Mouse (Mus musculus) heart, embryonic 13.5 days (tissue): ENCODE results near the gene Nlgn1. TPM values are rescaled to one million over a fixed set of nuclear protein-coding genes. Genes with fewer than 3 reads are reported as not detected.

Source experiments
- ATAC-seq: fragments of 200-750 bp; cut with Nextera tagmentation; 2 replicates; pipeline ENCODE4 v1.8.0; 2017; ENCODE audit warnings: moderate TSS enrichment; ENCODE audit not compliant: insufficient number of reproducible peaks, low FRiP score, low TSS enrichment; ENCODE audit errors: extremely low read depth
- H3K27ac ChIP-seq: fragments of 300-500 bp; sonication (generic); replicated peaks from 2 replicates; pipeline ENCODE4 v1.5.1; 2015; ENCODE audit warnings: moderate library complexity, mild to moderate bottlenecking, inconsistent platforms
- H3K27me3 ChIP-seq: fragments of 300-500 bp; sonication (generic); replicated peaks from 2 replicates; pipeline ENCODE4 v1.6.1; 2015; ENCODE audit warnings: mild to moderate bottlenecking, inconsistent platforms
- H3K36me3 ChIP-seq: fragments of 300-500 bp; sonication (generic); 2 replicates; pipeline ENCODE4 v1.6.1; 2015; ENCODE audit warnings: mild to moderate bottlenecking, inconsistent platforms
- H3K4me1 ChIP-seq: fragments of 300-500 bp; sonication (generic); 2 replicates; pipeline ENCODE4 v1.6.1; 2015; ENCODE audit warnings: inconsistent platforms
- H3K4me2 ChIP-seq: fragments of 300-500 bp; sonication (generic); 2 replicates; pipeline ENCODE4 v1.6.1; 2015; ENCODE audit warnings: inconsistent platforms, mild to moderate bottlenecking, moderate library complexity
- H3K4me3 ChIP-seq: fragments of 300-500 bp; sonication (generic); 2 replicates; pipeline ENCODE4 v1.5.1; 2015; ENCODE audit warnings: moderate library complexity, mild to moderate bottlenecking, inconsistent platforms
- H3K9ac ChIP-seq: fragments of 300-500 bp; sonication (generic); 2 replicates; pipeline ENCODE4 v1.6.1; 2015; ENCODE audit warnings: inconsistent platforms, mild to moderate bottlenecking, moderate library complexity
- H3K9me3 ChIP-seq: fragments of 300-500 bp; sonication (generic); 2 replicates; pipeline ENCODE4 v1.6.1; 2016; ENCODE audit warnings: inconsistent platforms
- WGBS: fragments of 180-500 bp; shearing (Covaris S2); methylation state at CpG from one replicate; pipeline ENCODE4 v1.1.7; 2015; ENCODE audit warnings: mixed read lengths; 5-methylcytosine and 5-hydroxymethylcytosine counted together
- polyA plus RNA-seq: library from polyadenylated mRNA; unstranded; fragments of >200 nt; fragmentation: Nextera tagmentation; extraction: Ambion mirVana; gene quantifications from 2 replicates; pipeline ENCODE4 v1.2.1, GENCODE M21; 2015

Nlgn1 gene
- polyA plus RNA-seq, 1 experiment from 2014 or later, result 0.23 TPM

DNA sequence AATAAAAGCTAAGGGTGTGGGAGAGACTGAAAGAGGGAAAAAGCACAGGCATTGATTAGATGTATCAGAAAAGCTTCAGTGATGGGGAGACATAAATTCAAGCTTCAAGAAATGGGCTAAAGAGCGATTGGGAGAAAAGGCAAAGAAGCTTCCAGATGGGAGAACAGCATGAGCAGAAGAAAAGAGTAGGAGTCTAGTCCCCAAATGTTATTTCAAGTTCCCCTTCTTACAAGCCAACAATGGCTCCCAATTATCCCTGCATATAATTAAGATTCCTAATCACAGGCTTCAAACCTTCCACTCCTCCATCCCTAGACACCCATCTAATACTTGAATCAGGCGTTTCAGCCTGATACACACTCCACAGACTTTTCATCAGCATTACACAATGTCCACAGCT lies 292.6 kb downstream of the Nlgn1 start:
- Histone ChIP-seq H3K9ac (no peak overlapping the region), H3K4me2 (no peak overlapping the region), H3K4me3 (no peak overlapping the region), H3K4me1 (no peaks in the 10 kb centered on the region), H3K27ac (no peak overlapping the region), H3K27me3 (no peaks in the 10 kb centered on the region), H3K9me3 (no peaks in the 10 kb centered on the region), H3K36me3 (no peaks in the 10 kb centered on the region)
- 60% methylated on average over 2 of the region's 2 CpGs for WGBS
- no peak for ATAC-seq

DNA sequence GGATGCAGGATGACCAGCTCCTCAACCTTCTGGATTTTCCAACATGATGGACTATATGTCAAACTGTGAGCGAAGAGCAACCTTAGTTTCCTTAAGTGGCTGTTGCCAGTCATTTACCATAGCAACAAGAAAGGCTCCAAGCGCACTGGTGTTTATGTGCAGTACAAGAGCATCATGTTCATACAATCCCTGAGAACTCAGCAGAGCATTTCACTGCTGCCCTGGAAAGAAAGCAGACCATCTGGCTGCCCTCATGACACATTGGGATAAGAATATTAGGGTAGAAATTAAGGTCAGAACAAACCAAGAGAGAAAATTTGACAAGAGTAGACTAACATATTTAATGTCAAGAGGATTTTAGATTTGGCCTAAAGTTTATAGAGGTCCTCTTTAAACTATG lies 306.2 kb downstream of the Nlgn1 start:
- Histone ChIP-seq H3K9me3 (no peaks in the 10 kb centered on the region), H3K4me1 (no peaks in the 10 kb centered on the region), H3K4me3 (no peak overlapping the region), H3K27me3 (no peaks in the 10 kb centered on the region), H3K27ac (no peak overlapping the region), H3K4me2 (no peak overlapping the region), H3K9ac (no peak overlapping the region), H3K36me3 (no peaks in the 10 kb centered on the region)
- 78% methylated on average over 2 of the region's 2 CpGs for WGBS
- no peak for ATAC-seq

DNA sequence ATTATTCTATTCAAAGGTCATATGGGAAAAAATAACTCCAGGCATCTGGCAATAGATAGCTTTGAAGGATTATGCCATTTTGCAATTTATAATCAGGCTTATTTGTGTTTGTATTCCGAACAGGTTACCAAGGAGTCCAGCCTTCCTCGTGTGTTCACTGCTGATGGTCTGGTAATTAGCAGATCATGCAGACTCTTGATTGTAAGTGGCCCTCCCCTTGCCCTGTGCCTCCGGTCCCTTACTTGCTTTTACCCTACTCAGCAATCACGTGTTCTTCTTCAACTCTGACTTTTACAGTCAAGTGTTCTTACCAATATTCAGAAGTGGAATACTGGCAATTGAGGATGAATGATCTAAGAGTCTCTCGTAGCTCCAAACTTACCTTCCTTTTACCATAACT lies 309.0 kb downstream of the Nlgn1 start:
- H3K27ac ChIP-seq, result no peak overlapping the region
- 69% methylated on average over 5 of the region's 5 CpGs for WGBS
- ATAC-seq, result no peak
- no peak overlapping the region for H3K9ac ChIP-seq
- no peak overlapping the region for H3K4me2 ChIP-seq
- H3K36me3 ChIP-seq, result no peaks in the 10 kb centered on the region
- no peaks in the 10 kb centered on the region for H3K9me3 ChIP-seq
- H3K4me3 ChIP-seq, result no peak overlapping the region
- no peaks in the 10 kb centered on the region for H3K4me1 ChIP-seq
- no peaks in the 10 kb centered on the region for H3K27me3 ChIP-seq

DNA sequence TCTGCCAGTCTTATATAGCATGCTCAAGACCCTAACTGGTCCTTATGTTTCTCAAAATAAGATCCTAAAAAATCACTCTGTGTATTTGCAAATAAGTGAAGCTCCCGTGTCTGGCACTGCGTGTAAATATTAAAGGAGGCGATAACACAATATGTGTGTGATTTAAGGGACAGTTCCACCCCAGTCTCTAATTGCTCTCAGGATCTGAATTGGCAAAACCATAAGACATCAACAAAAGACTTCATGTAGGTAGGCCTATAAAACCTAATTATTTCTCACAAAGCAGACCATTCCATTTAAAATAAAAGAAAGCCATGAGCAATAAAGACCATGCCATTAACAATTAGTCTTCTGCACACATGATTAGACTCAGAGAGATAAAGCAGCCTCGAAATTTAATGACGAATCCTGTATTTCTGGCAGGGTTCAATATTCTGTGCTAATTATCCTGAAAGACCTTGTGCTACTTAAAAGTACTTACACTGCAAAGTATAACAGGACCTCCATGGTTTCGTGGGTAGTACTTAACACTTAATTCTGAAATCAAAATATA lies 310.6 kb downstream of the Nlgn1 start:
- Histone ChIP-seq H3K9ac (no peak overlapping the region), H3K4me1 (no peaks in the 10 kb centered on the region), H3K9me3 (no peaks in the 10 kb centered on the region), H3K27ac (no peak overlapping the region), H3K4me3 (no peak overlapping the region), H3K4me2 (no peak overlapping the region), H3K27me3 (no peaks in the 10 kb centered on the region), H3K36me3 (no peaks in the 10 kb centered on the region)
- no peak for ATAC-seq
- WGBS, result 73% methylated on average over 6 of the region's 6 CpGs

DNA sequence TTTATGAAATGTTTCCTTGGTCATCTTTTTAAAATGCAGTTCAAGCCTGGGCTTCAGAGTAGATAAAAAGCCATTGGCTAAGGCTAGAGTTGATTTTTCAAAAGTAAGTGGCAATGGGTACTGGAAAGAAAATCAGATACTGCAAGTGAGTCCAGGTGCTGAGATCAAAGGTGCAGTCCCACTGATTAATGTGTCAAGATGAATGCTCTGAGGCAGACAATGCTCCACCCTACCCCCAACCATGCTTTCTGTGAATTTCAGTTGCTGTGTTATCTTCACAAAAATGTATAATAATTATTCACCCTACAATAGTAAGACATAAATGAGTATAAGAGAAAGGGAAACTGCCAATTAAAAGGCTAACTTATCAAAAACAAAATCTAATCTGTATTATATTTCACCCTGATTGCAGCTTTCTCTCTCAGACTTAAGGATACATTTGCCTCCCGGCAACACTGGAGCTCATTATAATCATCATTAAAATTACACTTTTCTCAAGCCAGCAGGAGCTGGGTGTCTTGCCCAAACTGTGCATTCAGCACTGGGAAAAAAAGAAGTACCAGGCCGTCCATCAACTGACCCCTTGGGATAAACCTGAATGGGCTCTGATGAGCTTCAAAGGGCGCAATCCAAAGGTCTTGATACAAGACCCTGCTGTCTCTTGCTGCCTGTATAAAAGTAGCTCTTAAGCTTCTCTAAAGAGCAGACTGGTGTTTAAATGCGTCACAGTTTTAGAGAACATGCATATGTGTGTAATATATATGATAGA lies 320.8 kb downstream of the Nlgn1 start:
- Histone ChIP-seq H3K9me3 (no peaks in the 10 kb centered on the region), H3K27ac (no peak overlapping the region), H3K36me3 (no peaks in the 10 kb centered on the region), H3K4me3 (no peak overlapping the region), H3K9ac (no peak overlapping the region), H3K27me3 (no peaks in the 10 kb centered on the region), H3K4me2 (no peak overlapping the region), H3K4me1 (no peaks in the 10 kb centered on the region)
- WGBS, result 76% methylated on average over 4 of the region's 4 CpGs
- ATAC-seq, result no peak

DNA sequence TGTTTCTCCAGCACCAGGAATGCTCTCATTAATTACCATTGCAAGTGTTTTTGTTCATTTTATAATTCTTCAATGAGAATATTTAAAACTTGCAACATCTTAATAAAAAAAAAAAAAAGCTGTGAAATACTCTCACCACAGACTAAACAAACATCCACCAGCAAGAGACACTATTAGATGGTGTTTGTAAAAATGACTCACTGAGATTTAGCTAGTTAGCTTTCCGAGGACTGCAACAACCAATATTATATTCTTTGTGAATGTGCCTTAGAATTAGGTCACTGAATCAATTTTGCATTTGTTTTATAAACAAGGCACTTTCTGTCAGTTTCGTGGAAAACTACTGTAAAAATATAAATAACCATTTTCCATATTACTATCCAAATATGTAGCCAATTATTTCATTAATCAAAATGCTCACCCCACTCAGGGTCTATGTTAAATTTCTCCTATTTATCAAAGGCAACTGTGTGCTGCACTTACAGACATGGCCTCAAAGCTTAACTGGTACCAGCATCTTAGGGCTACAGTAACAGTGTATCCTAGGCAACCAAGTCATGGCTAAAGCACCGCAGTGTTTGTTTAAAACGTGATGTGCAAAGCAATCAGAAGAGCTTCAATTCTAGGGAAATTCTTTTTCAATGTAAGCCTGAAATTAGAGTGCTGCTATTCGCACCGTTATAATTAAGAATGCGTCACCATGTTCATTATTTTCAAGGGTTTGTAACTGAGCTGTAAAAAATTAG lies 329.2 kb downstream of the Nlgn1 start:
- Histone ChIP-seq H3K4me3 (no peak overlapping the region), H3K27ac (no peak overlapping the region), H3K27me3 (no peaks in the 10 kb centered on the region), H3K9ac (no peak overlapping the region), H3K4me2 (no peak overlapping the region), H3K4me1 (no peaks in the 10 kb centered on the region), H3K36me3 (no peaks in the 10 kb centered on the region), H3K9me3 (no peaks in the 10 kb centered on the region)
- no peak for ATAC-seq
- 71% methylated on average over 7 of the region's 7 CpGs for WGBS

DNA sequence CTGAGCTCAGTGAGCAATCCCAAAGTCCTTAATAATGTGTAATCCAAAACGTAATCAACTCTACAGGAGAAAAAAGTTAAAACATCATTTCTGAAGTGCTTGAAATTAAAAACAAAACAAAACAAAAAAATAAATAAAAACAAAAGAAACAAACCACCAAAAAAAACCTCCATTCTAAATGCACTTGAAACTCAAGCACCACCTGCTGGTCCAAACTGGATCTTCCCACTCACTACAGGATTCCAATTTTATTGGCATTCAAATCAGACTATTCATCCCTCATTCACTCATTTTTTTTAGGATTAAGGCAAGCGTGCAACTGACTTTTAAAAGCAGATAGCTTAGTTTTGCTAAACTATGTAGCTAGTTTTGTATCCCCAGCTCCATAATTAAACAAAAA lies 329.9 kb downstream of the Nlgn1 start:
- H3K27ac ChIP-seq, result no peak overlapping the region
- WGBS, result 38% methylated on average over 2 of the region's 2 CpGs
- no peak overlapping the region for H3K9ac ChIP-seq
- H3K4me1 ChIP-seq, result no peaks in the 10 kb centered on the region
- H3K36me3 ChIP-seq, result no peaks in the 10 kb centered on the region
- no peak overlapping the region for H3K4me2 ChIP-seq
- no peak for ATAC-seq
- H3K27me3 ChIP-seq, result no peaks in the 10 kb centered on the region
- H3K4me3 ChIP-seq, result no peak overlapping the region
- no peaks in the 10 kb centered on the region for H3K9me3 ChIP-seq

DNA sequence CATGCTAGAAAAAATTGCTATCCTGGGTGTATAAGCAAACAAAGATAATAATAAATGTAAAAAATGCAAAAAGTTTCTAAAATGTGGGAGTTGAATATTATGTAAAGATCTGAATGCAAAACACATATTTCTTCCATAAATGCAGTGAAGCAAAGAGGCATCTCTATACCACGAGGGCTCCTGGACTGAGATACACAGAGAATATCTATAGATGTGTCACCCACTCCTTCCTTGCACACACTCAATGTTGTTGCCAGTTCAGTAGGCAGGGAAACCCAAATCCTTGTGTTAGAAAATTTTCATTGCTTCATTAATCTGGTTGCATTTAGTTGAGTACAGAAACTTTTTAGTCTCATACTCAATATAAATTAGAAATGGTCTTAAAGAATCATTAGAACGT lies 364.7 kb downstream of the Nlgn1 start:
- Histone ChIP-seq H3K36me3 (no peaks in the 10 kb centered on the region), H3K4me2 (no peak overlapping the region), H3K27ac (no peak overlapping the region), H3K4me3 (no peak overlapping the region), H3K9ac (no peak overlapping the region), H3K27me3 (no peaks in the 10 kb centered on the region), H3K9me3 (no peaks in the 10 kb centered on the region), H3K4me1 (no peaks in the 10 kb centered on the region)
- WGBS, result 69% methylated on average over 2 of the region's 2 CpGs
- ATAC-seq, result no peak

DNA sequence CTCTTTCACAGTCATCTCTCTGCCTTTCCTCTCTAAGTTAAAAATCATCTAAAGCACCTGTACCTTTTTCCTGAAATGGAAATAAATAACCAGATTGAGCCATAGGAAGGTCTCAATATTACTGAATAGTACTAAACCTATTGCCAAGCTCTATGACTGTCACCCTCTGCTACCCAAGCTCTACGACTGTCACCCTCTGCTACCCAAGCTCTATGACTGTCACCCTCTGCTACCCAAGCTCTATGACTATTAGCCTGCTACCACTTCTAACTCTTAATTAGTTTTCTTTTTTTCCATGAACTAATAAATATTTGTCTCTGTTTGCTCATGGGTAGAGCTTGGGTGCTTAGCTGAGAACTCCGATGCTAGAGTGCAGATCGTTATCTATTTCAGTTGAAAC lies 368.0 kb downstream of the Nlgn1 start:
- 75% methylated on average over 3 of the region's 3 CpGs for WGBS
- Histone ChIP-seq H3K27ac (no peak overlapping the region), H3K9ac (no peak overlapping the region), H3K9me3 (no peaks in the 10 kb centered on the region), H3K4me3 (no peak overlapping the region), H3K27me3 (no peaks in the 10 kb centered on the region), H3K4me1 (no peaks in the 10 kb centered on the region), H3K36me3 (no peaks in the 10 kb centered on the region), H3K4me2 (no peak overlapping the region)
- ATAC-seq, result no peak

DNA sequence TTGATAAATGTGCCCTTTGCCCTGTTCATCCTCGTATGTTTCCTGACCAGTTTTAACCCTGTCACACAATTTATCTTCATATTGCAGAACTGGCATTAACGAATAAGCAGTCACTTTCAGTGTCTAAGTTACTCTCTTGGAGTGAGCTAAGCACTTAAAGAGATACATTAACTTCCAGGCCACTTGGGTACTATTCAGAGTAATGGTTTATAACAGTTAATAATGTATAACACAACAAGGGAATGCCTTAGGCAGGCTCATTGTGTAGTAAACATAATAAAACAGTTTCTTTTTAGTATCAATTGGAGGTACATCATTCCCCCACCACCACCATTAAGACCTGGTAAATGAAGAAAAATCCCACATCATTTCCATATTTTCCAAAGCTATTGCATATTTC lies 368.7 kb downstream of the Nlgn1 start:
- WGBS, result 59% methylated on average over 2 of the region's 2 CpGs
- Histone ChIP-seq H3K4me1 (no peaks in the 10 kb centered on the region), H3K27ac (no peak overlapping the region), H3K9ac (no peak overlapping the region), H3K9me3 (no peaks in the 10 kb centered on the region), H3K27me3 (no peaks in the 10 kb centered on the region), H3K4me3 (no peak overlapping the region), H3K4me2 (no peak overlapping the region), H3K36me3 (no peaks in the 10 kb centered on the region)
- ATAC-seq, result no peak

DNA sequence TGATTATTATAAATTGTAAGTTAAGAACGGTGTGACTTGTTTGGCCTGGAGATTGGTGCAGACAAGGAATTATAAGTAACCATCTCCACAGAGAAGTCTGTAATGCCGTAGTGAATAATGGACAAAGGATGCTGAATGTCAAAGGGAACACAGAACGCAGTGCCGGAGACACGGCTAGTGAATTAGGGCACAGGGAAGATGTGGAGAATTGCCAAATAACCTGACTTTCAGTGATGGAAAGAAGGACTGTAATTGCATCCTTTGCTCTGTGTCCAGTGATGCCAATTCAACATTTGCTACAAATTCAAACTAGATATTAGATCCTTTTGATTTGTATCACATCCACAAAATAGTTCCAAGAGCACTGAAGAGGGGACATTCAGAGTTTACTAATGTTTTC lies 415.7 kb downstream of the Nlgn1 start:
- WGBS, result 82% methylated on average over 5 of the region's 5 CpGs
- Histone ChIP-seq H3K4me2 (no peak overlapping the region), H3K9ac (no peak overlapping the region), H3K27me3 (no peaks in the 10 kb centered on the region), H3K36me3 (no peaks in the 10 kb centered on the region), H3K9me3 (no peaks in the 10 kb centered on the region), H3K4me3 (no peak overlapping the region), H3K4me1 (no peaks in the 10 kb centered on the region), H3K27ac (no peak overlapping the region)
- no peak for ATAC-seq
